Mouse (Mus musculus): ENCODE results near the gene Sap30. TPM values are rescaled to one million over a fixed set of nuclear protein-coding genes. Genes with fewer than 3 reads are reported as not detected.
"Not testable (repeated sequence)": the region's sequence is repeated elsewhere in the genome, so short reads cannot be mapped to it uniquely, and the experiment has no call there.

Gene Sap30
- polyA plus RNA-seq, 1 experiment from 2014 or later = 76.2 TPM

GRCm38 (mm10) chr8:57457152-57457551, 30.5 kb downstream of the Sap30 start:
- Histone ChIP-seq H3K27me3 (no peaks in the 10 kb centered on the region), H3K27ac (no peak overlapping the region), H3K4me2 (replicated peaks) (no peak overlapping the region), H3K36me3 (no peaks in the 10 kb centered on the region), H3K4me3 (replicated peaks) (no peak overlapping the region), H3K4me1 (replicated peaks) (no peaks in the 10 kb centered on the region), H3K9me3 (no peaks in the 10 kb centered on the region), H3K9ac (replicated peaks) (no peak overlapping the region)
- WGBS = 92% methylated on average over 6 of the region's 6 CpGs
- no peak for ATAC-seq

- WGBS = 75% methylated on average over 3 of the region's 3 CpGs
- 0 out of 2 replicates have a peak, but pooled peaks have one; percentile 27 for ATAC-seq
Observed at GRCm38 (mm10) chr8:57455765-57456164, 31.9 kb downstream of the Sap30 start, which contains the start of gene Scrg1. Gene Scrg1, plus strand, starts transcription at chr8:57455923.

GRCm38 (mm10) chr8:57453361-57453760, 34.3 kb downstream of the Sap30 start:
- no peaks in the 10 kb centered on the region for H3K27me3 ChIP-seq
- no peak for ATAC-seq
- no peak overlapping the region for H3K4me2 ChIP-seq (replicated peaks)
- no peak overlapping the region for H3K4me3 ChIP-seq (replicated peaks)
- H3K36me3 ChIP-seq = no peaks in the 10 kb centered on the region
- H3K27ac ChIP-seq = no peak overlapping the region
- 93% methylated on average over 2 of the region's 2 CpGs for WGBS
- no peaks in the 10 kb centered on the region for H3K4me1 ChIP-seq (replicated peaks)
- H3K9me3 ChIP-seq = no peaks in the 10 kb centered on the region
- H3K9ac ChIP-seq (replicated peaks) = no peak overlapping the region

More at GRCm38 (mm10) chr8:57455765-57456164, 31.9 kb downstream of the Sap30 start, which contains the start of gene Scrg1:
- Histone ChIP-seq H3K27ac (no peak within 1 kb of the TSS), H3K9me3 (no peaks in the 10 kb centered on the region), H3K4me3 (replicated peaks) (no peak within 1 kb of the TSS), H3K4me1 (replicated peaks) (no peaks in the 10 kb centered on the region), H3K36me3 (no peaks in the 10 kb centered on the region), H3K4me2 (replicated peaks) (no peak within 1 kb of the TSS), H3K27me3 (no peaks in the 10 kb centered on the region), H3K9ac (replicated peaks) (no peak within 1 kb of the TSS)

GRCm38 (mm10) chr8:57451896-57452295, 35.8 kb downstream of the Sap30 start:
- no peak overlapping the region for H3K9ac ChIP-seq (replicated peaks)
- no peak overlapping the region for H3K27ac ChIP-seq
- H3K4me2 ChIP-seq (replicated peaks) = no peak overlapping the region
- H3K36me3 ChIP-seq = no peaks in the 10 kb centered on the region
- no peaks in the 10 kb centered on the region for H3K9me3 ChIP-seq
- ATAC-seq = no peak
- H3K4me1 ChIP-seq (replicated peaks) = no peaks in the 10 kb centered on the region
- H3K4me3 ChIP-seq (replicated peaks) = no peak overlapping the region
- H3K27me3 ChIP-seq = no peaks in the 10 kb centered on the region
- 95% methylated on average over 4 of the region's 4 CpGs for WGBS

- WGBS = 74% methylated on average over 7 of the region's 7 CpGs
- ATAC-seq = no peak
- no peaks in the 10 kb centered on the region for H3K9me3 ChIP-seq
- no peaks in the 10 kb centered on the region for H3K4me1 ChIP-seq (replicated peaks)
- no peaks in the 10 kb centered on the region for H3K36me3 ChIP-seq
- no peak overlapping the region for H3K27ac ChIP-seq
- H3K27me3 ChIP-seq = no peaks in the 10 kb centered on the region
- H3K9ac ChIP-seq (replicated peaks) = no peak overlapping the region
- no peak overlapping the region for H3K4me2 ChIP-seq (replicated peaks)
- no peak overlapping the region for H3K4me3 ChIP-seq (replicated peaks)
Observed at GRCm38 (mm10) chr8:57450726-57451125, 36.9 kb downstream of the Sap30 start.

GRCm38 (mm10) chr8:57445901-57446300, 41.8 kb downstream of the Sap30 start:
- 86% methylated on average over 5 of the region's 5 CpGs for WGBS
- not testable (repeated sequence) for H3K9me3 ChIP-seq; H3K36me3 ChIP-seq; H3K9ac ChIP-seq (replicated peaks); H3K4me3 ChIP-seq (replicated peaks); H3K27me3 ChIP-seq; H3K27ac ChIP-seq; ATAC-seq; H3K4me1 ChIP-seq (replicated peaks); H3K4me2 ChIP-seq (replicated peaks)

GRCm38 (mm10) chr8:57443289-57443688, 44.4 kb downstream of the Sap30 start:
- Histone ChIP-seq H3K36me3 (no peaks in the 10 kb centered on the region), H3K9ac (replicated peaks) (no peak overlapping the region), H3K27me3 (no peaks in the 10 kb centered on the region), H3K27ac (no peak overlapping the region), H3K4me3 (replicated peaks) (no peak overlapping the region), H3K4me1 (replicated peaks) (0 out of 2 replicates have a peak, but pooled peaks cover 4% of the 10 kb centered on the region), H3K9me3 (no peaks in the 10 kb centered on the region), H3K4me2 (replicated peaks) (no peak overlapping the region)
- ATAC-seq = no peak
- WGBS = 90% methylated on average over 4 of the region's 4 CpGs

GRCm38 (mm10) chr8:57441556-57441955, 46.1 kb downstream of the Sap30 start:
- H3K36me3 ChIP-seq = no peaks in the 10 kb centered on the region
- no peak overlapping the region for H3K27ac ChIP-seq
- ATAC-seq = no peak
- 0 out of 2 replicates have a peak, but pooled peaks cover 4% of the 10 kb centered on the region for H3K4me1 ChIP-seq (replicated peaks)
- 88% methylated on average over 5 of the region's 5 CpGs for WGBS
- no peak overlapping the region for H3K4me3 ChIP-seq (replicated peaks)
- H3K9ac ChIP-seq (replicated peaks) = no peak overlapping the region
- no peaks in the 10 kb centered on the region for H3K9me3 ChIP-seq
- no peaks in the 10 kb centered on the region for H3K27me3 ChIP-seq
- H3K4me2 ChIP-seq (replicated peaks) = no peak overlapping the region

GRCm38 (mm10) chr8:57441131-57441530, 46.5 kb downstream of the Sap30 start:
- no peak overlapping the region for H3K4me3 ChIP-seq (replicated peaks)
- no peaks in the 10 kb centered on the region for H3K27me3 ChIP-seq
- no peaks in the 10 kb centered on the region for H3K9me3 ChIP-seq
- ATAC-seq = no peak
- WGBS = 91% methylated on average over 4 of the region's 4 CpGs
- no peaks in the 10 kb centered on the region for H3K36me3 ChIP-seq
- H3K27ac ChIP-seq = no peak overlapping the region
- 0 out of 2 replicates have a peak, but pooled peaks cover 4% of the 10 kb centered on the region for H3K4me1 ChIP-seq (replicated peaks)
- H3K9ac ChIP-seq (replicated peaks) = no peak overlapping the region
- no peak overlapping the region for H3K4me2 ChIP-seq (replicated peaks)

GRCm38 (mm10) chr8:57436437-57436796, 51.2 kb downstream of the Sap30 start:
- Histone ChIP-seq H3K4me3 (replicated peaks) (no peak overlapping the region), H3K27ac (no peak overlapping the region), H3K4me2 (replicated peaks) (no peak overlapping the region), H3K9ac (replicated peaks) (no peak overlapping the region), H3K36me3 (no peaks in the 10 kb centered on the region), H3K4me1 (replicated peaks) (0 out of 2 replicates have a peak, but pooled peaks cover 4% of the 10 kb centered on the region), H3K27me3 (no peaks in the 10 kb centered on the region), H3K9me3 (no peaks in the 10 kb centered on the region)
- 87% methylated on average over 9 of the region's 9 CpGs for WGBS
- ATAC-seq = no peak

GRCm38 (mm10) chr8:57435768-57436436, 51.8 kb downstream of the Sap30 start:
- H3K9me3 ChIP-seq = no peaks in the 10 kb centered on the region
- no peak overlapping the region for H3K9ac ChIP-seq (replicated peaks)
- ATAC-seq = no peak
- H3K4me2 ChIP-seq (replicated peaks) = no peak overlapping the region
- WGBS = 64% methylated on average over 18 of the region's 18 CpGs
- no peaks in the 10 kb centered on the region for H3K27me3 ChIP-seq
- H3K36me3 ChIP-seq = no peaks in the 10 kb centered on the region
- no peak overlapping the region for H3K4me3 ChIP-seq (replicated peaks)
- H3K4me1 ChIP-seq (replicated peaks) = 0 out of 2 replicates have a peak, but pooled peaks cover 4% of the 10 kb centered on the region
- no peak overlapping the region for H3K27ac ChIP-seq

GRCm38 (mm10) chr8:57432802-57433201, 54.9 kb downstream of the Sap30 start:
- Histone ChIP-seq H3K36me3 (no peaks in the 10 kb centered on the region), H3K9ac (replicated peaks) (no peak overlapping the region), H3K4me1 (replicated peaks) (0 out of 2 replicates have a peak, but pooled peaks cover 3% of the 10 kb centered on the region), H3K4me3 (replicated peaks) (no peak overlapping the region), H3K4me2 (replicated peaks) (no peak overlapping the region), H3K27me3 (peaks cover 8% of the 10 kb centered on the region), H3K27ac (no peak overlapping the region), H3K9me3 (no peaks in the 10 kb centered on the region)
- 88% methylated on average over 5 of the region's 5 CpGs for WGBS
- ATAC-seq = no peak
